Mouse (Mus musculus): ENCODE measurements at regions not wholly inside any gene's neighbourhood (a gene's known extent, or its start where the extent isn't known, plus 50 kb on each side); places are given as distances from the start of the nearest gene placed in this dataset.

DNA sequence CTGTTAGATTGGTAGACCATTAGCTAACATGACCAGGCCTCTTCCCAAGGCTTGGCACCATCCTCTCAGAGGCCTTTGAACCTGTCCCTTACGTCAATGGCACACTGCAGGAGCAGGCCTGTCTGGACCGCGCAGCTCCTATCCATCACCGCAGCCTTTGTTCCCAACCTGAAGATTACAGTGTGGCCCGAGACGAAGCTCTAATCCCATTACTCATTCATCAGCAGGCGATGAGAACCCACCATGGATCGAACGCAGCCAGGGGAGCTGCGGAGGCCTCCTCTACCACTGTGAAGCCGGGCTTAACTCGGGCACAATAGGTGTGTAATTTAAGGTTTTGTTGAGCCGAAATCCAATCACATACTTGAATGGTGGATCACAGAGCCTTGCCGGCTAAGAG, 54.0 kb upstream of the Irx3 start:
- TF ChIP-seq CHD2 (IDR thresholded peaks at IDR 0.05; ENCODE audit: low read depth, low read length), result no peak
- TF ChIP-seq ZC3H11A (IDR thresholded peaks at IDR 0.05; ENCODE audit: borderline replicate concordance, low read depth, low read length), result no peak
- TF ChIP-seq ZNF384 (IDR thresholded peaks at IDR 0.05; ENCODE audit: low read depth, low read length), result no peak
- no peak for TF ChIP-seq MAFK (IDR thresholded peaks at IDR 0.05; ENCODE audit: insufficient read depth, low read depth, low read length)
